Mouse (Mus musculus) effector memory CD4-positive, alpha-beta T cell, adult 5 months (primary cell): ENCODE results near the gene Magohb. TPM values are rescaled to one million over a fixed set of nuclear protein-coding genes. Genes with fewer than 3 reads are reported as not detected.

Experiments used
- polyA plus RNA-seq: library from polyadenylated mRNA; unstranded; fragments of 100-300 nt; shearing (Covaris generic); gene quantifications from one replicate; pipeline ENCODE4 v1.2.1, GENCODE M21; 2017

Magohb gene
- polyA plus RNA-seq = 22.3 TPM

GRCm38 (mm10) chr6:131292991-131293788 lies at the start of gene Magohb:
Gene Magohb, minus strand, starts transcription at chr6:131293244.

GRCm38 (mm10) chr6:131247206-131247605 lies 45.8 kb downstream of the Magohb start, which contains the start of gene Klra2:
Gene Klra2, minus strand, starts transcription at chr6:131247362.

Other genes starting within 250 kb of the Magohb start
- not detected for gene Klra2, start 45.9 kb downstream of the Magohb start, polyA plus RNA-seq
- 0.51 TPM for gene Styk1, start 60.4 kb upstream of the Magohb start, polyA plus RNA-seq
- 122 TPM for gene Ybx3, start 95.2 kb upstream of the Magohb start, polyA plus RNA-seq
- gene 5430401F13Rik, start 193.2 kb upstream of the Magohb start, polyA plus RNA-seq = 1.3 TPM
- gene Gm6619, start 193.2 kb upstream of the Magohb start, polyA plus RNA-seq = not detected